Mouse (Mus musculus) T-helper 2 cell (primary cell): ENCODE measurements around the gene Gm13119.
"Not testable (repeated sequence)": the region's sequence is repeated elsewhere in the genome, so short reads cannot be mapped to it uniquely, and the experiment has no call there.

Source experiments
- in situ Hi-C: fragments of 300-600 bp; cut with MboI, MseI; formaldehyde crosslinking; loops from one replicate; pipeline ENCODE4 v1.15.1; 2025; ENCODE audit warnings: high pct_unique_total_duplicates

The Gm13119 gene

GRCm38 (mm10) chr4:144357642-144358041, at the start of gene Gm13119:
Gene Gm13119 (plus strand): TSS chr4:144357942.
- in situ Hi-C loops: not testable (repeated sequence)

GRCm38 (mm10) chr4:144312666-144313460, 44.9 kb upstream of the Gm13119 start:
- in situ Hi-C loops: loop anchor here (25.0 kb wide), 1 partner anchor 976 kb away; the partner anchor contains the start of gene Lrrc38

GRCm38 (mm10) chr4:144329949-144330348, 27.8 kb upstream of the Gm13119 start, which contains the start of gene Gm13128:
Gene Gm13128 (plus strand): TSS chr4:144330249.
- in situ Hi-C loops: not testable (repeated sequence)

DNA sequence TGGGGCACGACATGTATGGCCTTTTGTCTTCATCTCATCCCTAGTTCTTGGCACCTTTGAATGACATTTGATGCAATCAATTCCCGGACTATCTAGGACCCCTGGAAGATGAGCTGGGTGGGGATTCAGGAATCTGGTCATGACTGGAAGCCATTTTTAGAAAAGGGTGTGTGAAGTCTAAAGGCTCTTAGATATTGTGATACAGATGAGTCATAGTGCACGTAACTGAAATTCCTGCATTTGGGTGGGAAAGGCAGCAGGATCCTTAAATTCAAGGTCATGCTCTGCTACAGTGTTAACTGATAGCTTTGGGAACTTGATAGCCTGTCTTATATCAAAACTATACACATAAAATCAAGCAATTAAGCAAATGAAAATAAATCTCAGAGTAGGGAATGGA, 21.9 kb upstream of the Gm13119 start:
- in situ Hi-C loops: loop anchor here (5.0 kb wide), 1 partner anchor 364 kb away; no protein-coding TSS in a partner anchor

GRCm38 (mm10) chr4:144377911-144378310, 20.2 kb downstream of the Gm13119 start, which contains the start of gene Pramef20:
Gene Pramef20 (minus strand): TSS chr4:144377933.
- in situ Hi-C loops: no loop called here

DNA sequence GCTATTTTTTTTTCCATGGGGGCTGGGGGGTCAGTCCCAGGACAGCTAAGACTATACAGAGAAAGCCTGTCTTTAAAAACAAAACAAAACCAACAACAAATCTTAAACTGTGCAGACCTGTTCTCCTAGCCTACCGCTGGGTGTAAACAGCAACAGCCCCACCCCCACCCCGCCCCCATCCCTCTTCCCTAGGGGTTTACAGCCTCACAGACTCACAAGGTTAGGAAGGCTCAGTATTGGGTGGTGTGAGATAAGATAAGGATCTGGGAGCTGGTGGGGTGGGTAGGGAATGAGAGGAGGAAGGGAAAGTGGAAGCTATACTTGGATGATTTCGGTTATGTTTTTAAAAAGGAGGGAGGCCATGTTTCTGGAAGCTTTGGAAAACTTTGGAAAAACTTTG, 38.6 kb downstream of the Gm13119 start:
- in situ Hi-C loops: no loop called here

GRCm38 (mm10) chr4:144402712-144403111, 45.0 kb downstream of the Gm13119 start:
- in situ Hi-C loops: no loop called here

DNA sequence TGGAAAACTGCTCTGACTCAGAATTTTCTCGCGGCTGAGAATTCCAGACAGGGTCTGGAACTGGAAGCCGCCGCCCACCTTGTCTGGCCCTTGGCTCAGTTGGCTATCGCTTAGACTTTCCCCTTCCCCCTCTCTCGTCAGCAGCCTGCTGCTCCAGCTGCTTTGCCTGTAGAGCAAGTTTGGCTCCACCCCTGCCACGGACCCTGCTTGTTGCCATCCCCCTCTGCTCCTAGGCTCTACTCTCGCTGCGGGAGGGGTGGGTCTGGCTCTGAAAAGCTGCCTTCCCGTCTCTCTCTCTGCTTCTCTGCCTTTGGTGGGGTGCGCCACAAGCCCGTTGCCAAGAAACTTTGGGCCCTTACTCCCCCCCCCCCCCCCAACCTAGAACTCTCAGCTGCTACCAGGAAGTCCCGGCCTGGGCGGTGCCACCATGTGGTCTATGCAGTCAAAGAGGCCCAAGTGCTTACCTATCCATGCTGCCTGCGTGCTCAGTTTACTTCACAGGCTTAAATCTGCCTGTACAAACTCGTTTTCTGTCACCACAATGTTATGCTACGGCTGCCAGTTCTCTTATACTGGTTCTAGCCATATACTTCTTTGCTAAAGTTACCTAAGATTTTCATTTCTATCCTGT, 46.8 kb downstream of the Gm13119 start:
- in situ Hi-C loops: no loop called here

DNA sequence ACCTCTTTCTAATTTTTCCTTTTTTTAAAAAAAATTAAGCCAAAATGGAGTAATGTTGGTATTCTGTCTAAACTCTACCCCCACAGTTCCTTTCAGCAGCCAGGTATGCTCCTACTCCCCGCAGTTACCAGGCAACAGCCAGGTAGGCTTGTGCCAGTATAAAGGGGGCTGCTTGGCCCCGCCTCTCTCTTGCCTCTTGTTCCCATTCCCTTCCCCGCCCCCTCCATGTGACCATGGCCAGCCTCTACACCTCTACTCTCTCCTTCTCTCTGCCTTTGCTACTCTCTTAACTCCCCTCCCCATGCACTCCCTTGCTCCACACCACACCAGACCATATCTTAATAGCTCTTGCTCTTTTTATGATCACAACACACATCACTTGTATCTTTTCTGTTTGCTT, 48.5 kb downstream of the Gm13119 start:
- in situ Hi-C loops: no loop called here

DNA sequence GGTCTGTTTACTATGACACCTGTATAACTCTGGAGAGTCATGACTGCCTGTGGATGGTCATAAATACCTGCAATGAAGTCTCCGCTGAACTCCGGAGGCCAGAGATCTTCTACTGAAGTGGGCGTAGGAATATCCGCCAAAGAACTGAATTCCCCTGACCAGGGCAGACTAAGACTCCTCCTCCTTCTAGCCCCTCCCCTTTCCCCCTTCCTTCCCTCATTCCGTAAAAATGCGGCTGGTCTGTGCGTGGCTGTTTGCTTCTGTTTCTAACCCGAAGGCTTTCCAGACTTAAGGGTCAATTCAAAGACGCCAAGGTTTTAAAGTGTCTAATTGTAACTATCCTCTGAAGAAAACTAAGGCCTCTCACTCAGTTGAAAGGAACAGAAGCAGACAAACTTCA, 50.5 kb downstream of the Gm13119 start, which contains the start of gene Pramef12:
Pramef12 (minus strand) TSS at position 175 of the 400 bp plus-strand sequence.
- in situ Hi-C loops: no loop called here
